In genomic region chr9:102840792-102841778, GRCm38 (mm10) we compare ENCODE assay signal across 8 mouse cellular contexts. TPM values are rescaled to one million over a fixed set of nuclear protein-coding genes. Genes with fewer than 3 reads are reported as not detected.
DNase-seq lines count a peak whose midpoint lies in the region; ATAC-seq and TF ChIP-seq lines count a peak whose summit lies in the region.

No protein-coding gene starts in this region.

- no peaks in the 10 kb centered on the region for H3K27me3 ChIP-seq in midbrain, embryonic 10.5 days (ENCODE audit: low read depth, poor library complexity, severe bottlenecking)
- no peaks in the 10 kb centered on the region for H3K27me3 ChIP-seq in midbrain, embryonic 11.5 days (ENCODE audit: control insufficient read depth, insufficient read depth, low read length)
- no peaks in the 10 kb centered on the region for H3K27me3 ChIP-seq in hindbrain, embryonic 13.5 days
- no peaks in the 10 kb centered on the region for H3K27me3 ChIP-seq in liver, embryonic 12.5 days (replicated peaks)
- no peaks in the 10 kb centered on the region for H3K27me3 ChIP-seq in small intestine, adult 2 months (ENCODE audit: control insufficient read depth, insufficient read depth, low read length)

- H3K4me1 ChIP-seq in midbrain, embryonic 10.5 days = peaks cover 80% of the 10 kb centered on the region
- H3K4me1 ChIP-seq in midbrain, embryonic 11.5 days (ENCODE audit: control insufficient read depth, insufficient read depth, low read length) = peaks cover 30% of the 10 kb centered on the region
- H3K4me1 ChIP-seq in embryonic fibroblast, embryonic 13.5 days (ENCODE audit: control insufficient read depth, insufficient read depth, low read length) = peaks cover 34% of the 10 kb centered on the region
- peaks cover 74% of the 10 kb centered on the region for H3K4me1 ChIP-seq in hindbrain, embryonic 13.5 days (replicated peaks)
- H3K4me1 ChIP-seq in liver, embryonic 12.5 days = peaks cover 76% of the 10 kb centered on the region
- H3K4me1 ChIP-seq in small intestine, adult 2 months (ENCODE audit: control insufficient read depth, insufficient read depth, insufficient read length, low read length) = peaks cover 19% of the 10 kb centered on the region

- no peak for DNase-seq in midbrain, embryonic 10.5 days (ENCODE audit: low spot score)
- DNase-seq in midbrain, embryonic 11.5 days (ENCODE audit: low spot score, missing footprints) = no peak
- no peak for DNase-seq in B cell, adult 2 months
- DNase-seq in layer of hippocampus, postnatal 14 days (ENCODE audit: low spot score in 2 of 2) = no peak

- H3K4me3 ChIP-seq in midbrain, embryonic 10.5 days = no peak overlapping the region; the same call in 1 of the 2 replicates
- no peak overlapping the region for H3K4me3 ChIP-seq in midbrain, embryonic 11.5 days (ENCODE audit: low read depth, low read length)
- no peak overlapping the region for H3K4me3 ChIP-seq in embryonic fibroblast, embryonic 13.5 days (ENCODE audit: insufficient read depth, low read length)
- no peak overlapping the region for H3K4me3 ChIP-seq in hindbrain, embryonic 13.5 days
- H3K4me3 ChIP-seq in liver, embryonic 12.5 days = no peak overlapping the region
- no peak overlapping the region for H3K4me3 ChIP-seq in small intestine, adult 2 months (ENCODE audit: low read depth, low read length)

- peak overlapping the region; percentile 38; the same call in 1 of the 2 replicates for H3K27ac ChIP-seq in midbrain, embryonic 10.5 days (replicated peaks)
- H3K27ac ChIP-seq in midbrain, embryonic 11.5 days (ENCODE audit: low read depth, low read length) = no peak overlapping the region
- H3K27ac ChIP-seq in embryonic fibroblast, embryonic 13.5 days (ENCODE audit: insufficient read depth, low read length) = peak overlapping the region; percentile 97
- peak overlapping the region; percentile 69 for H3K27ac ChIP-seq in hindbrain, embryonic 13.5 days
- H3K27ac ChIP-seq in liver, embryonic 12.5 days = peak overlapping the region; percentile 31; the same call in 1 of the 2 replicates
- peak overlapping the region; percentile 42; the same call in 1 of the 2 replicates for H3K27ac ChIP-seq in small intestine, adult 2 months (ENCODE audit: insufficient read depth, low read depth, low read length)

- H3K9me3 ChIP-seq in midbrain, embryonic 10.5 days (replicated peaks) = no peaks in the 10 kb centered on the region
- no peaks in the 10 kb centered on the region for H3K9me3 ChIP-seq in midbrain, embryonic 11.5 days (ENCODE audit: control insufficient read depth, low read length)
- H3K9me3 ChIP-seq in hindbrain, embryonic 13.5 days = no peaks in the 10 kb centered on the region
- no peaks in the 10 kb centered on the region for H3K9me3 ChIP-seq in liver, embryonic 12.5 days (replicated peaks)

- no peak overlapping the region for H3K9ac ChIP-seq in midbrain, embryonic 11.5 days (ENCODE audit: low read length)
- peak overlapping the region; percentile 66 for H3K9ac ChIP-seq in hindbrain, embryonic 13.5 days
- H3K9ac ChIP-seq in liver, embryonic 12.5 days = no peak overlapping the region

- H3K36me3 ChIP-seq in midbrain, embryonic 10.5 days = no peaks in the 10 kb centered on the region
- H3K36me3 ChIP-seq in midbrain, embryonic 11.5 days (ENCODE audit: control insufficient read depth, insufficient read depth, low read length) = no peaks in the 10 kb centered on the region
- no peaks in the 10 kb centered on the region for H3K36me3 ChIP-seq in hindbrain, embryonic 13.5 days
- H3K36me3 ChIP-seq in liver, embryonic 12.5 days = no peaks in the 10 kb centered on the region
- no peaks in the 10 kb centered on the region for H3K36me3 ChIP-seq in small intestine, adult 2 months (ENCODE audit: control insufficient read depth, insufficient read depth, low read length)

- 0 out of 2 replicates have a peak, but pooled peaks have one; percentile 10 for TF ChIP-seq POLR2A in embryonic fibroblast, embryonic 13.5 days (IDR thresholded peaks at IDR 0.05; ENCODE audit: low read depth, low read length)
- no peak for TF ChIP-seq POLR2A in small intestine, adult 2 months (IDR thresholded peaks at IDR 0.05; ENCODE audit: low read depth, low read length)

- no peak for TF ChIP-seq CTCF in embryonic fibroblast, embryonic 13.5 days (IDR thresholded peaks at IDR 0.05; ENCODE audit: borderline replicate concordance, insufficient read depth, low read length)
- TF ChIP-seq CTCF in small intestine, adult 2 months (IDR thresholded peaks at IDR 0.05; ENCODE audit: extremely low read depth, insufficient read length, insufficient replicate concordance, low read depth, low read length) = no peak

- no peak for ATAC-seq in midbrain, embryonic 11.5 days (ENCODE audit: low FRiP score)
- no peak for ATAC-seq in hindbrain, embryonic 13.5 days (ENCODE audit: low FRiP score)
- peak; percentile 37; the same call in 1 of the 2 replicates for ATAC-seq in liver, embryonic 12.5 days

- H3K4me2 ChIP-seq in midbrain, embryonic 11.5 days = no peak overlapping the region
- peak overlapping the region; percentile 26 for H3K4me2 ChIP-seq in hindbrain, embryonic 13.5 days
- H3K4me2 ChIP-seq in liver, embryonic 12.5 days = peak overlapping the region; percentile 39

- 34% methylated on average over 16 of the region's 16 CpGs for WGBS in midbrain, embryonic 10.5 days
- 31% methylated on average over 16 of the region's 16 CpGs for WGBS in midbrain, embryonic 11.5 days
- 38% methylated on average over 16 of the region's 16 CpGs for WGBS in hindbrain, embryonic 13.5 days
- 17% methylated on average over 16 of the region's 16 CpGs for WGBS in liver, embryonic 12.5 days (ENCODE audit: insufficient replicate concordance)
- WGBS in small intestine, adult 2 months = 35% methylated on average over 16 of the region's 16 CpGs

RNA-seq across cellular contexts. Expression of gene Ryk, which starts 6.4 kb away (rescaled TPM):
- polyA plus RNA-seq in midbrain, embryonic 10.5 days (2016; fragmentation: Nextera tagmentation; extraction: Ambion mirVana) = 12.9 and 13.7 TPM in 2 replicates
- polyA plus RNA-seq in midbrain, embryonic 11.5 days (2014; fragmentation: Nextera tagmentation; extraction: Ambion mirVana) = 24.2 and 27.1 TPM in 2 replicates
- 198 and 217 TPM in 2 replicates for polyA plus RNA-seq in embryonic fibroblast, embryonic 13.5 days (2011; ENCODE audit: insufficient read length, low read depth, missing spikeins)
- polyA plus RNA-seq in hindbrain, embryonic 13.5 days (2015; fragmentation: Nextera tagmentation; extraction: Ambion mirVana) = 10.9 and 11.0 TPM in 2 replicates
- 8.3 and 8.4 TPM in 2 replicates for polyA plus RNA-seq in liver, embryonic 12.5 days (2016; fragmentation: Nextera tagmentation; extraction: Ambion mirVana)
- 17.0 and 36.0 TPM in 2 replicates for polyA plus RNA-seq in small intestine, adult 2 months (2012; rRNA removed)
- total RNA-seq in layer of hippocampus, postnatal 14 days (2021) = 10 to 100 TPM; 36.0 to 40.0 TPM
